Mouse (Mus musculus): ENCODE results near the gene N4bp3. TPM values are rescaled to one million over a fixed set of nuclear protein-coding genes. Genes with fewer than 3 reads are reported as not detected.
"Not testable (repeated sequence)": the region's sequence is repeated elsewhere in the genome, so short reads cannot be mapped to it uniquely, and the experiment has no call there.

Gene N4bp3
- total RNA-seq, 2 experiments from 2014 or later, result 22.1 to 23.1 TPM

DNA sequence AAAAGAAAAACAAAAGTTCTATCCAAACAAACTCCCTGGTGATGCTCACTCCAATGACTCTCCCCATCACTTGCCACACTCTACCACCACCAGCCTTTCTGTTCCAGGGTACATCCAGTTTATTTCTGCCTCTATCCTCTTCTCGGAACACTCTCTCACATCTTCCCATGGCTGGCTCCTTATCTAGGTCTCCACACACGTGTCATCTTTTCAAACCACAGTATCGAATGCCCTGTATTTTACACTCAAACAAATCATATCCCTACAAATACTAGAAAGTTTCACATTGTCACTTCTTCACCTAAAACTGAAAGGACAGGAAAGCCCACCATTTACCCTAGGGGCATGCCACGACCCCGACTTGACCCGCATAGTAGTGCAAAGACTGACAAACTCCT, 15.5 kb downstream of the N4bp3 start:
- no peak for DNase-seq
- intact Hi-C loops (cut with DNase I), result no loop called here

DNA sequence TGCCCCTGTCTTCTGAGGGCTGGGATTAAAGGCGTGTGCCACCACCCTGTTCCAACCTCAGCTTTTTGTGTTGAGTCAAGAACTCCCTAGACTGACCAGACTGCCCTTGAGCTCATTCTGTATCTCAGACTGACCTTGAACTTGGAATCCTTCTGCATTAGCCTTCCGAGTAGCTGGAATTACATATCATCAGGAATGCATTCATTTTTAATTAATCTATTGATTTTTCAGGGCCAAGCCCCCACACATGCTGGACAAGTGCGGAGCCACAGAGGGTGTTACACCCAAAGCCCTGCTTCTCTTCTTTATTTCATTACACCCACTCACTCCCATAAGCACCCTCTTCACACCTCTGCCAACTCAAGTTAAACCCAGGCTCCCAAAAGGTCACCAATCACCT, 16.9 kb downstream of the N4bp3 start:
- intact Hi-C loops (cut with DNase I), result no loop called here

DNA sequence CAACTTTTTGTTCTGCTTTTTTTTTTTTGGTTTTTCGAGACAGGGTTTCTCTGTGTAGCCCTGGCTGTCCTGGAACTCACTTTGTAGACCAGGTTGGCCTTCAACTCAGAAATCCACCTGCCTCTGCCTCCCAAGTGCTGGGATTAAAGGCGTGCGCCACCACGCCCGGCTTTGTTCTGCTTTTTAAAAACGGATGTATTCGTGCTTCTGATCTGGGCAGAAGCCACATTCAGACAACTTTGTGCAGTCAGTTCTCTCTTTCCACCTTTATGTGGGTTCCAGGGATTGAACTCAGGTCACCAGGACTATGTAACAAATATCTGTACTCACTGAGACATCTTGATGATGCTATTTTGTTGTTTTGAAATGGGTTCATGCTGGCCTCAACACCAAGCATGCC, 17.4 kb downstream of the N4bp3 start:
- DNase-seq; intact Hi-C loops (cut with DNase I): not testable (repeated sequence)

More for the DNA sequence above, 16.9 kb downstream of the N4bp3 start:
- no peak for DNase-seq

DNA sequence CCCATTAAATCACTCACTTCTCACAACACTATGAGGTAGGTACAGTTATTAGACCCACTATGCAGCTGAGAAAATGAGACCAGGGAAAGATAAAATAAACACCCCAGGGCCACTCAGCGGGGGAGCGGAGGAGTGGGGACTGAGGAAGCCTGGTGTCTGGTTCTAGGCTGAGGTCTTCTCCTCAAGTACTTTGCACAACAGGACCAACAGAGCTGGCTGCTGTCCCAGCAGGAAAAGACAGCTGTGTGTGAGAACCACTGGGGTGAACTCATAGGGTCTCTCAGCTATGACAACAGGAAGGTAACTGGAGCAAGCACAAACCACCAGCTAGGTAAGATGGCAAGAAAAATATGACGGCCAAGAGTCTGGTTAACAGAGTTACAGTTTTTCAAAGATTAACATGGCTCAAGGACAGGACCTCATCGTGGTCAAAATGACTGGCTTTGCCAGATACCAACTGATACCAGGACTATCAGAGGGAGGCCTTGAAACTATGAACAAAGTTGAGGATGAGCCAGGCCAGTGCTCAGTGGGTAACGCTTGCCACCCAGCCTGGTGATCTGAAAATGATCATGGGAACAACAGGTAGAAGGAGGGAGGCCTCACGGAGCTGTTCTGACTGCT, 18.4 kb downstream of the N4bp3 start:
- DNase-seq, result no peak
- intact Hi-C loops (cut with DNase I), result no loop called here

DNA sequence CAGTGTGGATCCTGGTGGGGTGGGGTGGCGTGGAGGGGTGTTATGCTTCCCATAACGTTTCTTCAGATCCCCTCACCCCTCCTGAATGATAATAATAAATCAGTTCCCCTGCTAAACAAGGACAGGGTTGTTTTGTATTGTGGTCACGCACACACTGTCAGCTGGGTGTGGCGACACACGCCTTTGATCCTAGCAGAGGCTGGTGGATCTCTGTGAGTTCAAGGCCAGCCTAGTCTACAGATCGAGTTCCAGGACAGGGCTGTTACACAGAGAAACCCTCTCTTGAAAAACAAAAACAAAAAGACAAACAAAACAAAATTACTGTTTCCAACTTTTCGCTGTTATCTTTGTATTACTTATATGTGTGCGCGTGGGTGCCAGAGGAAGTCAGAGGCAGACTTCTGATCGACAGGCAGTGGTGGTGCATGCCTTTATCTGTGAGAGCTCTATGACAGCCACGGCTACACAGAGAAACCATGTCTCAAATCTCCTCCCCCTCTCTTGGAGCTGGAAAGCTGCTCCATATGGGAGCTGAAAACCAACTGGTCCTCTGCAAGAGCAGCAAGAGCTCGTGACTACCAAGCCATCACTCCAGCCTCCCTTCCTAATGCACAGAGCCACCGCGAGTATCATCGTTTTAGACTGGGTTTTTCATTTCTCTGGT, 20.9 kb downstream of the N4bp3 start:
- DNase-seq, result no peak
- intact Hi-C loops (cut with DNase I), result no loop called here

DNA sequence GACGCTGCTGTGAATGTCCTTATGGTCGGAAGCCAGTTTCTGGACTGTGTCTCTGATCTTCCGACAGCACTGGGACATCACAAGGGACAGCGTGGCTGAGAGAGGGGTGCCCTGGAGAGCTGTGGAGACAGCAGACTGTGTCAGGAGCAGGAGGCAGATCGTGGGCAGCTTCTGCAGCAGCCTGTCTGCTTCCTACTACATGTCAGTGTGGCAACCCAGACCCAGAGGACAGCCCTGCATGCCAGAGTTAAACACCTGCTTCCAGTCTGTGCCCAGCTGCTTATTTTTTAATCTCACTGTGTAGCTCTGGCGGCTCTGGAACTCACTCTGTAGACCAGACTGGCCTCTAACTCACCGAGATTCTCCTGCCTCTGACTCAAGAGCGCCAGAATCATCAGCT, 22.7 kb downstream of the N4bp3 start:
- DNase-seq, result no peak
- intact Hi-C loops (cut with DNase I), result no loop called here

DNA sequence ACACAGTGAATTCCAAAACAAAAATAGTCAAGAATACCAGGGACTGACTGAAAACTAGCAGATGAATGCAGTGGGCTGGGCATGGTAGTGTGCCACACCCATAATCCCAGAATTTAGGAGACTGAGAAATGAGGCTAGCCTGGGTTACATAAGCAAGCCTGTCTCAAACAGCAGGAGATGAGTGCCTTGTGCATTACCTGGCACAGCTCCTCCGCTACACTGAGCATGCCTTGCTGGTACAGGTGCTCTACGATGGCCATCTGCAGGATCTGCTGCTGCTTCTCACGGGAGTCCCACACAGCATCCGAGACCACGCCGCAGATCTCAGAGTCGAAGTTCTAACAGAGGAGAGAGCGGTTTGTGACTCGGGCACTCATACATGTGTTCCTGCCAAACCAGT, 23.2 kb downstream of the N4bp3 start:
- DNase-seq, result no peak
- intact Hi-C loops (cut with DNase I), result no loop called here

DNA sequence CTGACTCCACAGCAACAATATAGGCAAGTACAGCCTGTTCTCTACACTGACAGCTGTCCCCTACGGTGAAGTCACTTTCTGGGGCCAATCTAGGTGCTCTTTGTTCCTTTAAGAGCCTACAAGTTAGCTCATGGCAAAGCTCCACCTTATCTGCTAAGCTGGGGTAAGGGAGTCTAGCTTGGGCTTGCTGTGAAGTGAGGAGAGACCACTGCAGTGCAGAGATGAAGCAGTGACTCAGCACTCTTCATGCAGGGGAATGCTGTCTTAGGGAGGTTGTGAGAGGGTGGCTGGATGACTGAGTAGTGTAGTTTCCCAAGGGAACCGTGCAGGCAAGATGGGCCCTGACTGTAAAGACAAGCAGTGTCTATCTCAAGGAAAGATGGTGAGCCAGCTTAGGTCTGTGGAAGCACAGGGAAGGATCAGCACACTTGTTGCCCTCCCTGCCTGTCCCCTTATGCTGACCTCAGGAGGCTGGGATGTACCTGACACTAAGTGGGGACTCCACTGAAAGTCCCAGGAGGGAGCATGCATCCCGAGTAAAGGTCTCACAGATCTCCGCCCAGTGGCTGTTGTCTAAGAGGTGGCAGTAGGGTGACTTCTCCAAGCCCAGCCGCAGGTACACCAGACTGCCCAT, 25.3 kb downstream of the N4bp3 start:
- intact Hi-C loops (cut with DNase I), result no loop called here
- no peak for DNase-seq

DNA sequence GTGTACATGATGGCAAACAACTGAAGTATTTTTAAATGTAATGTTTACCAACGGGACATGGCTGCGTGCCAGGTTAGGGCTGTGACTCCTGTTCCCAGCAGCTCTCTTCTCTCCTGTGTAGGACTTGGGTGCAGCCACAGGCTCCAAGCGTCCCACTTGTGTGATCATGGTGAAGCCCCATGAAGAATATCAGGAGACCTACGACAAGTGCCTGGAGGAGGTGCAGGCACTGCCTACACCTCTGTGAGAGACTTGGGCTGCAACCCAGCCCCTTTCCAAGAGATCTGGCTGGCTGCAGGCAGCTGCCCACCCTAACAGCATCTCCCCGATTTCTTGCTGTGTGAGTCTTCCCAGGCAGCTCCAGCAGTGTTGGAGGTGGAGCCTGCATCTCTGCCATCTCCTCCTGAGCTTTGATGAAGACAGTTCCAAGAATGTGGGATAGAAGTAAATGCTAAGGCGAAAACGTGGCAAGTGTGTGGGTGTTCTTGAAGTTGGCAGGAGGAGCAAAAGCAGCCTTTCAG, 27.6 kb downstream of the N4bp3 start:
- DNase-seq, result no peak
- intact Hi-C loops (cut with DNase I), result no loop called here

DNA sequence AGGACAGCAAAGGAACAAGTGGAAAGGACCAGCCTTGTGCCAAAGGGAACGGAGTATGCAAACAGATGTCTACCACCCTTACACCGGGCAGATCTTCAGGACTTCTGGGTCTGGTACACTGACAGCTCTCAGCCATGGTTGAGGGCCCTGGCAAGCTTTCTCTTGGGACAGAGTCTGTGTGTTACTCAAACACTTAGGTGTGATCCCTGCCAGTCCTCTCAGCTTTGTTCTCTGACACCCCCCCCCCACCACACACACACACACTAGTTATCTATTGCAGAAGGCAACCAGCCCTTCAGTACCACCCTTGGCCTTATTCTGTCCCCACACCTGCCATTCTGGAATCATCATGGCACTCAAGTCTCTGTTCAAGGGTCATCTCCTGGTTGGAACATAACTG, 28.9 kb downstream of the N4bp3 start:
- intact Hi-C loops (cut with DNase I), result no loop called here
- no peak for DNase-seq

DNA sequence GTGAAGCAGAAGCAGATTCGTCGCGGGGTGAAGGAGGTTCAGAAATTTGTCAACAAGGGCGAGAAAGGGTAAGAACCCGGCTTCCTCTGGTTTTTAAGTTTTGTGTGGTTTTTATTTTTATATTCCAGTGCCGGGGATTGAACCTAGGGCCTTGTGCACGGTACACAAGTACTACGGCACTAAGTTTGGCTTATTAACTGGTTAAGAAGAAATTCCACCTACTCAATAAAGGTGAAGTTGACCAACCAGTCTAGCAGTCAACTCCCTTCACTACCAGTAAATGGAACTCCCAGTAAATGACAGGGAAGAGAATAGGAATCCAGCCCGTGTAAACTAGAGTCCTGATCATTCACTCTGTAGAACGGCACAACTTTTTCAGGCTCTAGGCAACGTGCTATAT, 30.6 kb downstream of the N4bp3 start:
- intact Hi-C loops (cut with DNase I), result no loop called here
- no peak for DNase-seq

DNA sequence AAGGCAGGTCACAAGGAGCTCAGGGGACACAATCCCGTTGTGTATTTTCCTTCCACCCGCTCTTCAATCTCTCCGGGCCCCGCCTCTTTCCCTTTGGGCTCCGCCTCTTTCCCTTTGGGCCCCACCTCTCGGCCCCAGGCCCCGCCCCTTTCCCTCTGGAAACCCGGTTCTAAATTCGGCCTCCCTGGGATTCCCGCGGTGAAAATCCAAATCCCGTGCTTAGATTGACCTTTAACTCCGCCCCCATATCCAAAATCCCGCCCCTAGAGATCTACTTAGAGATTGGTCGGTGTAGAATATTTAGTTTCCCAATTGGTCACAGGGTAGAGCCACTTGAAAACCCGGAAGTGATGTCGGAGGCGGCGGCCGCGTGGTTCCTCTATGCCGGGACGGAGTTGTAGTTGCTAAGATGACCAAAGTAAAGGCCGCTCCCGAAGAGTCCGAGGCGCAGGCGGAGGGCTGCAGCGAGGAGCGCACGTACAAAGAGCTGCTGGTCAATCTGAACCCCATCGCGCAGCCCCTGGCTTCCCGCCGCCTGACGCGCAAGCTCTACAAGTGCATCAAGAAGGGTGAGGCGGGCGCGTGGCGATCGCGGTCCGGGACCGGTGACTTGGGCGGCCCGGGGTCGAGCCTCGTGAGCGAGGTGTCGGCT, 31.1 kb downstream of the N4bp3 start, which contains the start of gene Nhp2:
Gene Nhp2, plus strand, starts transcription at position 327 of the 652 bp plus-strand sequence.
- peak; percentile 89 to 96 for DNase-seq
- intact Hi-C loops (cut with DNase I), result loop anchor here (5.0 to 10.0 kb wide), 2 partner anchors 33 to 385 kb away; partner anchors contain the start of genes Cdkl3, D930048N14Rik, N4bp3 and Ube2b

DNA sequence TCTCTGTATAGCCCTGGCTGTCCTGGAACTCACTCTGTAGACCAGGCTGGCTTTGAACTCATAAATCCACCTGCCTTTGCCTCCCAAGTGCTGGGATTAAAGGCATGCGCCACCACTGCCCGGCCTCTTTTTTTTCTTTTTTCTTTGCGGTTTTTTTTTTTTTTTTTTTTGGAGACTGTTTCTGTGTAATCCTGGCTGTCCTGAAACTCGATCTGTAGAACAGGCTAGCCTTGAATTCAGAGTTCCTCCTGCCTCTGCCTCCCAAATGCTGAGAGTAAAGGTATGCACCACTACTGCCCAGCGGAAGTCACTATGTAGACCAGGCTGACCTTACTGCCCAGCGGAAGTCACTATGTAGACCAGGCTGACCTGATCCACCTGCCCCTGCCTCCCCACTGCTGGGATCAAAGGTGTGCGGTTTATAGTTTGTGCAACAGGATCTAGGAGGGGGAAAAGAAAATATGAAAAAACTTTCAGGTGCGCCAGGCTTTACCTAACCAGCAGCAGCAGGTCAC, 31.7 kb downstream of the N4bp3 start:
- intact Hi-C loops (cut with DNase I), result loop anchor here (5.0 to 10.0 kb wide), 2 partner anchors 33 to 386 kb away; partner anchors contain the start of genes Cdkl3, D930048N14Rik, N4bp3 and Ube2b
- DNase-seq, result no peak

DNA sequence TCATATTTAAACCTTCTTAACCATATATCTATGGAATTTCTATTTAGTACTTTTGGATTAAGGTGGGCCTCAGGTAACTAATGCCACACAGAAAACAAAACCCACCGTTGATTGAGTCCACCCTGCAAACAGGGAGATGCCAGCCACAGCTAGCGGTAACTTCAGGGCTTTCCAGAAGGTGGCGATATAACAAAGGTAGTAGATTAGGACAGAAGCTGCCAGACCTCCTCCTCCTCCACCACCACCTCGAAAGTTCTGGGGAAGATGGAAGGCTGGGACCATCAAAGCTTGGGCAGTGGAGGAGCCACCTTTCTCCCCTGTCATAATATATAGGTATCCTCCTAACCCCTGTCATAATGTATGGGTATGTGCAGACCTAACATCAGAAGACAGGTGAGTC, 32.9 kb downstream of the N4bp3 start:
- intact Hi-C loops (cut with DNase I), result loop anchor here (1.0 to 10.0 kb wide), 3 partner anchors 35 to 387 kb away; partner anchors contain the start of genes Cdkl3, D930048N14Rik, N4bp3 and Ube2b
- DNase-seq, result peak; percentile 58 to 80

DNA sequence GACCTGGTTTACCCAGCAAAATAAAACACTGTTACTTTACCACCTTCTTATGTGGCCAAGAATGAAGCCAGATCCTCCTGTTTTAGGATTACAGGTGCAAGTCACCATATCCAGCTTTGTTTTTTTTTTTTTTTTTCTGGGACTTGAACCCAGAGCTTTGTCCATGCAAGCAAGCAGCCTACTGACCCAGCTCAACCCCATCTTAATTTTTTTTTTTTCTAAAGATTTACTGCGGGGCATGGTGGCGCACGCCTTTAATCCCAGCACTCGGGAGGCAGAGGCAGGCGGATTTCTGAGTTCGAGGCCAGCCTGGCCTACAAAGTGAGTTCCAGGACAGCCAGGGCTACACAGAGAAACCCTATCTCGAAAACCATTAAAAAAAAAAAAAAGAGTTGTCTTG, 34.5 kb downstream of the N4bp3 start:
- intact Hi-C loops (cut with DNase I), result loop anchor here (5.0 to 10.0 kb wide), 2 partner anchors 36 to 389 kb away; partner anchors contain the start of genes Cdkl3, D930048N14Rik, N4bp3 and Ube2b
- DNase-seq, result not testable (repeated sequence)

DNA sequence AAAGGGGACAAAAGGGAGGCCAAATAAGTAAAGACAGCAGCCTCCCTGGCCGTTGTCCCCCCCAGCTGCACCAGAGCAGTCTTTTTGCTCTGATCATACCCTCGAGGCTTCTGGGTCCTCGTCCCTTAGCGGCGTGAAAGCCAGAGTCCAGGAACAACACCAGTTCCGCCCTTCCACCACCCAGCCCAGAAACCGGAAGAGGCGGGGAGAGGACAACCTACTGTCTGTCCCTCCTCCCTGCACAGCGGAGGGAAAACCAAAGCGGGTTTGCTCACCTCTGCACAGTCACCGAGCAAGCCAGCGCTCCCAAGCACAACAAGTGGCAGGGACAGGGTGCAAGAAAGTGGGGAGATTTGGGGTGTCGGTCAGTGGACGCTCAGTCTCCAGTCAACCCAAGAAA, 35.0 kb downstream of the N4bp3 start:
- intact Hi-C loops (cut with DNase I), result loop anchor here (5.0 to 10.0 kb wide), 2 partner anchors 37 to 389 kb away; partner anchors contain the start of genes Cdkl3, D930048N14Rik, N4bp3 and Ube2b
- peak; percentile 70 to 77 for DNase-seq

DNA sequence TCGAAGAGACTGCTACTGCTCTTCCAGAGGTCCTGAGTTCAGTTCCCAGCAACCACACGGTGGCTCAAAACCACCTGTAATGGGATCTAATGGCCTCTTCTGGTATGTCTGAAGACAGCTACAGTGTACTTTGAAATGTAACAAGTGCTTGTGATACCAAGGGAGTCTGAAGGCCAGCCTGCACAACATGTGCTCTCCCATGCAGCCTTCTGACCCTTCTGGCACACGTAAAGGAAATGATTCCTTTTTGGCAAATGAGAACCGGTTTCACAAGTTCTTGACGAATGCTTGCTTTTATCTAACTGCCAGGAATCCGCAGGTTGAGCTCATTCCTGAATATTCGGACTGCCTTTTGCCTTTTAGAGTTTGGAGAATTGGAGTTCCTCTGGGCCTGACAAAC, 35.5 kb downstream of the N4bp3 start:
- DNase-seq, result no peak
- intact Hi-C loops (cut with DNase I), result loop anchor here (5.0 to 10.0 kb wide), 2 partner anchors 37 to 390 kb away; partner anchors contain the start of genes Cdkl3, D930048N14Rik, N4bp3 and Ube2b

DNA sequence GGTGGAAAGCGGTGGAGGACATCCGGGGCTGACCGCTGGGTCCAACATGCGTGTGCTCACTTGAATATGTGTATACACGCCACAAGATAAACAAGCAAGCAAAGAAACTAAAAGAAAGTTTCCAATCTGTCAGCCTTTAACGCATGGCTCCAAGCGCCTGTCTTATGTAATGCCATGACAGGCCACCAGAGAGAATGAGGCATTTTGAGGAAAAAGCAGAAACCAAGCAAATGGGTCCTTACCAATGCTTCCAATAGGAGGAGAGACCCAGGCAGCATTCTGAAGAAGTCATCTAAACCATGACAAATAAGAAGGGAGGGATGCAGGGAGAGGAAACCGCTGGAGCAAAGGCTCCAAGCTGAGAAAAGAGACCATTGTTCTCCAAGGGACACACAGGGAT, 36.4 kb downstream of the N4bp3 start:
- no peak for DNase-seq
- intact Hi-C loops (cut with DNase I), result loop anchor here (10.0 kb wide), 1 partner anchor 391 kb away; the partner anchor contains the start of genes Cdkl3 and Ube2b

DNA sequence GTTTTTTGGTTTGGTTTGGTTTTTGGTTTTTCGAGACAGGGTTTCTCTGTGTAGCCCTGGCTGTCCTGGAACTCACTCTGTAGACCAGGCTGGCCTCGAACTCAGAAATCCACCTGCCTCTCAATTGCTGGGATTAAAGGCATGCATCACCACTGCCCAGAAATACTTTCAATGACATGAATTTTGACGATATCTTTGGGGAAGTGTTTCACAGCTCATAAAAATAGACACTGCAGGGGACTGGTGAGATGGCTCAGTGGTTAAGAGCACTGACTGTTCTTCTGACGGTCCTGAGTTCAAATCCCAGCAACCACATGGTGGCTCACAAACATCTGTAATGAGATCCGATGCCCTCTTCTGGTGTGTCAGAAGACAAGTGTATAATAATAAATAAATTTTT, 40.7 kb downstream of the N4bp3 start:
- intact Hi-C loops (cut with DNase I), result loop anchor here (10.0 kb wide), 1 partner anchor 395 kb away; the partner anchor contains the start of genes Cdkl3 and Ube2b
- DNase-seq, result not testable (repeated sequence)
